Mouse (Mus musculus) kidney, adult 18-20 months (tissue): ENCODE data around the gene Wfdc21.
A peak's percentile ranks its signal among the peaks of the same experiment; 100 is the strongest.

Source experiments
- DNase-seq: peaks from one replicate; pipeline ENCODE4 v3.0.0; 2021

Gene Wfdc21

GRCm38 (mm10) chr11:83746681-83747080, at the start of gene Wfdc21:
Gene Wfdc21 (plus strand): TSS chr11:83746940.
- no peak for DNase-seq

- no peak for DNase-seq
Measured at GRCm38 (mm10) chr11:83703705-83704104, 43.0 kb upstream of the Wfdc21 start, which contains the start of gene Wfdc17. Gene Wfdc17 (plus strand): TSS chr11:83703991.

- no peak for DNase-seq
Measured at GRCm38 (mm10) chr11:83708715-83709114, 38.0 kb upstream of the Wfdc21 start, which contains the start of gene Wfdc18. Gene Wfdc18 (plus strand): TSS chr11:83709015.

GRCm38 (mm10) chr11:83709683-83710082, 37.1 kb upstream of the Wfdc21 start:
- DNase-seq = no peak

GRCm38 (mm10) chr11:83712671-83713070, 34.1 kb upstream of the Wfdc21 start:
- DNase-seq = no peak

GRCm38 (mm10) chr11:83713925-83714324, 32.8 kb upstream of the Wfdc21 start:
- no peak for DNase-seq

- no peak for DNase-seq
Measured at GRCm38 (mm10) chr11:83717042-83717665, 29.6 kb upstream of the Wfdc21 start.

- no peak for DNase-seq
Measured at GRCm38 (mm10) chr11:83720766-83721165, 26.0 kb upstream of the Wfdc21 start.

- DNase-seq = no peak
Measured at GRCm38 (mm10) chr11:83728757-83729432, 17.8 kb upstream of the Wfdc21 start.

- DNase-seq = no peak
Measured at GRCm38 (mm10) chr11:83731116-83731515, 15.6 kb upstream of the Wfdc21 start.

GRCm38 (mm10) chr11:83733071-83733640, 13.6 kb upstream of the Wfdc21 start:
- no peak for DNase-seq

- no peak for DNase-seq
Measured at GRCm38 (mm10) chr11:83734215-83734614, 12.5 kb upstream of the Wfdc21 start.

GRCm38 (mm10) chr11:83735881-83736280, 10.9 kb upstream of the Wfdc21 start:
- DNase-seq = no peak

- DNase-seq = no peak
Measured at GRCm38 (mm10) chr11:83737109-83737558, 9.6 kb upstream of the Wfdc21 start.

- peak; percentile 78 for DNase-seq
Measured at GRCm38 (mm10) chr11:83739241-83739640, 7.5 kb upstream of the Wfdc21 start.

GRCm38 (mm10) chr11:83740443-83740991, 6.2 kb upstream of the Wfdc21 start:
- no peak for DNase-seq

GRCm38 (mm10) chr11:83741841-83742240, 4.9 kb upstream of the Wfdc21 start:
- no peak for DNase-seq

- peak; percentile 5 for DNase-seq
Measured at GRCm38 (mm10) chr11:83742731-83743355, 3.9 kb upstream of the Wfdc21 start.

- DNase-seq = no peak
Measured at GRCm38 (mm10) chr11:83743525-83743924, 3.2 kb upstream of the Wfdc21 start.

GRCm38 (mm10) chr11:83746152-83746551, 588 bp upstream of the Wfdc21 start:
- no peak for DNase-seq

GRCm38 (mm10) chr11:83747376-83748265, 881 bp downstream of the Wfdc21 start:
- no peak for DNase-seq

GRCm38 (mm10) chr11:83753581-83754181, 6.9 kb downstream of the Wfdc21 start, which contains the start of gene Heatr6:
Gene Heatr6 (plus strand): TSS chr11:83753696.
- DNase-seq = peak; percentile 91
